Mouse (Mus musculus): ENCODE measurements at regions not wholly inside any gene's neighbourhood (a gene's known extent, or its start where the extent isn't known, plus 50 kb on each side); places are given as distances from the start of the nearest gene placed in this dataset.

- TF ChIP-seq GATA2 (IDR thresholded peaks at IDR 0.05; ENCODE audit: borderline replicate concordance, low read depth, low read length) = no peak
- no peak for TF ChIP-seq CTCF (IDR thresholded peaks at IDR 0.05; ENCODE audit: low read depth, low read length)
These were observed 219.7 kb upstream of the Kcnab2 start for GRCm38 (mm10) chr4:152697247-152697960.

Measured in G1E (cell line).